14 mouse cellular contexts compared by ENCODE assay signal in genomic region chr19:41754760-41755159, GRCm38 (mm10).
"Had no signal": no experiment of that assay in that cellular context is flagged by ENCODE, and none has a peak within 500 bp of the region (broad histone marks: within the 10 kb centered on the region; RNA-seq: fewer than 3 reads in every experiment).

No protein-coding gene starts in this region.

- H3K9me3 ChIP-seq: kidney, embryonic 15.5 days; limb, embryonic 15.5 days; liver, embryonic 12.5 days; midbrain, embryonic 10.5 days had no signal

- H3K4me3 ChIP-seq: kidney, embryonic 15.5 days; limb, embryonic 15.5 days; liver, embryonic 12.5 days; midbrain, embryonic 10.5 days had no signal

- ATAC-seq: liver, embryonic 12.5 days; midbrain, embryonic 16.5 days had no signal

- H3K9ac ChIP-seq: kidney, embryonic 15.5 days; limb, embryonic 15.5 days; liver, embryonic 12.5 days; lung, embryonic 14.5 days had no signal

- H3K36me3 ChIP-seq: kidney, embryonic 15.5 days; limb, embryonic 15.5 days; liver, embryonic 12.5 days; midbrain, embryonic 10.5 days had no signal

- DNase-seq: kidney, adult 18-20 months; kidney, postnatal 14 days; lung, embryonic 14.5 days; lung, postnatal 10 days; lung, postnatal 4 days; right cerebral cortex, adult 18-20 months; right cerebral cortex, postnatal 25 days; thymus, postnatal 14 days had no signal

- H3K27ac ChIP-seq: kidney, embryonic 15.5 days; limb, embryonic 15.5 days; liver, embryonic 12.5 days; midbrain, embryonic 10.5 days; stomach, postnatal 0 days had no signal

- H3K27me3 ChIP-seq: kidney, embryonic 15.5 days; limb, embryonic 15.5 days had no signal

- H3K4me2 ChIP-seq: kidney, embryonic 15.5 days; limb, embryonic 15.5 days; liver, embryonic 12.5 days; lung, embryonic 14.5 days had no signal

- H3K4me1 ChIP-seq: limb, embryonic 15.5 days; liver, embryonic 12.5 days had no signal
